In genomic region chr7:139703146-139703825, GRCm38 (mm10) we compare ENCODE assay signal across 8 mouse cellular contexts. TPM values are rescaled to one million over a fixed set of nuclear protein-coding genes. Genes with fewer than 3 reads are reported as not detected.
DNase-seq lines count a peak whose midpoint lies in the region; ATAC-seq lines count a peak whose summit lies in the region.

No protein-coding gene starts in this region.

- no peak overlapping the region for H3K4me3 ChIP-seq in forebrain, embryonic 13.5 days
- H3K4me3 ChIP-seq in liver, embryonic 15.5 days (replicated peaks), result no peak overlapping the region
- H3K4me3 ChIP-seq in neural tube, embryonic 15.5 days (replicated peaks), result no peak overlapping the region

- intact Hi-C loops in heart, postnatal 14 days (cut with DNase I), result loop anchor here (1.0 to 5.0 kb wide), 4 partner anchors 44 to 174 kb away; no protein-coding TSS in a partner anchor

- H3K9ac ChIP-seq in forebrain, embryonic 13.5 days, result no peak overlapping the region
- no peak overlapping the region for H3K9ac ChIP-seq in liver, embryonic 15.5 days
- no peak overlapping the region for H3K9ac ChIP-seq in neural tube, embryonic 15.5 days (replicated peaks)

- DNase-seq in ES-CJ7 (ENCODE audit: low read depth, low spot score), result peak; percentile 76
- DNase-seq in c-Kit-positive CD71-positive TER-119-positive erythroid progenitor cells, embryonic 14.5 days (ENCODE audit: low spot score), result peak; percentile 74
- peak; percentile 78 to 87 for DNase-seq in heart, postnatal 14 days
- DNase-seq in large intestine, adult 2 months (ENCODE audit: low read depth, low spot score), result peak; percentile 24
- peak; percentile 67 for DNase-seq in thymus, postnatal 25 days

- H3K27me3 ChIP-seq in forebrain, embryonic 13.5 days, result 0 out of 2 replicates have a peak, but pooled peaks cover 8% of the 10 kb centered on the region
- no peaks in the 10 kb centered on the region for H3K27me3 ChIP-seq in liver, embryonic 15.5 days
- H3K27me3 ChIP-seq in neural tube, embryonic 15.5 days (replicated peaks), result no peaks in the 10 kb centered on the region

- peak; percentile 91 for ATAC-seq in forebrain, embryonic 13.5 days
- ATAC-seq in liver, embryonic 15.5 days (ENCODE audit: insufficient read depth), result 0 out of 2 replicates have a peak, but pooled peaks have one; percentile 58
- peak; percentile 91 for ATAC-seq in neural tube, embryonic 15.5 days (ENCODE audit: low FRiP score)

- WGBS in forebrain, embryonic 13.5 days, result 27% methylated on average over 6 of the region's 6 CpGs
- WGBS in large intestine, adult 2 months, result 27% methylated on average over 6 of the region's 6 CpGs
- 18% methylated on average over 6 of the region's 6 CpGs for WGBS in liver, embryonic 15.5 days (ENCODE audit: insufficient replicate concordance)
- 37% methylated on average over 6 of the region's 6 CpGs for WGBS in neural tube, embryonic 15.5 days

- no peaks in the 10 kb centered on the region for H3K9me3 ChIP-seq in forebrain, embryonic 13.5 days (replicated peaks)
- H3K9me3 ChIP-seq in liver, embryonic 15.5 days (replicated peaks), result no peaks in the 10 kb centered on the region
- no peaks in the 10 kb centered on the region for H3K9me3 ChIP-seq in neural tube, embryonic 15.5 days (replicated peaks)

- H3K27ac ChIP-seq in forebrain, embryonic 13.5 days, result no peak overlapping the region
- H3K27ac ChIP-seq in liver, embryonic 15.5 days (replicated peaks), result no peak overlapping the region
- H3K27ac ChIP-seq in neural tube, embryonic 15.5 days (replicated peaks), result no peak overlapping the region

- H3K4me2 ChIP-seq in forebrain, embryonic 13.5 days, result no peak overlapping the region
- H3K4me2 ChIP-seq in liver, embryonic 15.5 days, result no peak overlapping the region
- no peak overlapping the region for H3K4me2 ChIP-seq in neural tube, embryonic 15.5 days

- no peaks in the 10 kb centered on the region for H3K36me3 ChIP-seq in forebrain, embryonic 13.5 days (ENCODE audit: poor library complexity, severe bottlenecking)
- no peaks in the 10 kb centered on the region for H3K36me3 ChIP-seq in liver, embryonic 15.5 days (replicated peaks)
- H3K36me3 ChIP-seq in neural tube, embryonic 15.5 days, result no peaks in the 10 kb centered on the region

- no peaks in the 10 kb centered on the region for H3K4me1 ChIP-seq in forebrain, embryonic 13.5 days
- peaks cover 5% of the 10 kb centered on the region for H3K4me1 ChIP-seq in liver, embryonic 15.5 days (replicated peaks)
- H3K4me1 ChIP-seq in neural tube, embryonic 15.5 days, result peaks cover 20% of the 10 kb centered on the region

RNA-seq across cellular contexts. Expression of gene Cfap46, which starts 19.7 kb away (rescaled TPM):
- 1.4 and 1.6 TPM in 2 replicates for polyA plus RNA-seq in forebrain, embryonic 13.5 days (2015; fragmentation: Nextera tagmentation; extraction: Ambion mirVana)
- under 1 TPM; 0.17 to 0.20 TPM for total RNA-seq in heart, postnatal 14 days (2021)
- polyA plus RNA-seq in large intestine, adult 2 months (2012; rRNA removed), result 0.05 TPM in 1 of 2 replicates, not detected in the other
- polyA plus RNA-seq in liver, embryonic 15.5 days (2015; fragmentation: Nextera tagmentation; extraction: Ambion mirVana), result not detected in 2 replicates
- polyA plus RNA-seq in neural tube, embryonic 15.5 days (2015; fragmentation: Nextera tagmentation; extraction: Ambion mirVana), result 1.6 and 3.2 TPM in 2 replicates

Comparison
In these comparisons a context has a peak if more than half of its experiments do, and no peak if none do; other contexts are left out.
1. DNase-seq: peak in every context shown above with its lines; median percentile 82 in heart, postnatal 14 days; 76 in ES-CJ7; 74 in c-Kit-positive CD71-positive TER-119-positive erythroid progenitor cells, embryonic 14.5 days; 67 in thymus, postnatal 25 days; 24 in large intestine, adult 2 months.